Comparison of ENCODE assay signal across 16 mouse cellular contexts in the genomic region with DNA sequence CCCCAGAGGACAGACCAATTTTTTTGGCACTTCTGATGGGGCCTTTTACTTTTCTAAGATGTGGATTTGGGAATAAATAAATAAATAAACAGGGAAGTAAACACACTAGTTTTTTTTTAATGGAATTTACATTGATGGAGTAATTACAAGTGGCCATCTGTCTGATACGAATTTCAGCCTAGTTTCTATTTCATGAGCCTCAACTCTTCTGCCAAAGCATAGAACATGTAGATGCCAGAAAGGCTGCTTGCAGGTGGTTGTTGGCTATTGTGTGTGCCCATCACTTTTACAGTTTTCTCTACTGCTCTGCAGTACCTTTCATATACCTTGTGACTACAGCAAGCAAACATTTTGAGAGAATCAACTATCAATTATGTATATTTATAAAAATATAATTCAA.
"Had no signal": no experiment of that assay in that cellular context is flagged by ENCODE, and none has a peak within 500 bp of the region (broad histone marks: within the 10 kb centered on the region; RNA-seq: fewer than 3 reads in every experiment).

No protein-coding gene starts in this region.

- H3K27ac ChIP-seq: heart, adult 2 months; heart, embryonic 13.5 days; heart, embryonic 15.5 days; hindbrain, postnatal 0 days; kidney, embryonic 15.5 days; kidney, postnatal 0 days; limb, embryonic 10.5 days; limb, embryonic 12.5 days; liver, embryonic 13.5 days had no signal

- H3K4me2 ChIP-seq: heart, embryonic 11.5 days; heart, embryonic 13.5 days; heart, embryonic 15.5 days; hindbrain, embryonic 13.5 days; hindbrain, embryonic 15.5 days; kidney, embryonic 15.5 days; limb, embryonic 12.5 days; liver, embryonic 11.5 days; liver, embryonic 13.5 days had no signal

- H3K36me3 ChIP-seq: heart, embryonic 13.5 days; heart, embryonic 15.5 days; hindbrain, embryonic 13.5 days; hindbrain, embryonic 15.5 days; kidney, embryonic 15.5 days; limb, embryonic 12.5 days; liver, embryonic 13.5 days had no signal

- H3K4me1 ChIP-seq: kidney, embryonic 15.5 days; liver, embryonic 13.5 days had no signal

- H3K4me3 ChIP-seq: heart, adult 2 months; heart, embryonic 13.5 days; heart, embryonic 15.5 days; hindbrain, embryonic 13.5 days; hindbrain, embryonic 15.5 days; kidney, embryonic 15.5 days; limb, embryonic 10.5 days; limb, embryonic 12.5 days; liver, embryonic 13.5 days had no signal

- DNase-seq: heart, adult 11 months; kidney, adult 11 months; liver; liver, embryonic 13.5 days had no signal

- H3K9me3 ChIP-seq: heart, embryonic 13.5 days; heart, embryonic 15.5 days; hindbrain, embryonic 13.5 days; hindbrain, embryonic 15.5 days; kidney, embryonic 15.5 days; limb, embryonic 10.5 days; liver, embryonic 13.5 days had no signal

- H3K27me3 ChIP-seq: heart, embryonic 13.5 days; heart, embryonic 15.5 days; hindbrain, embryonic 13.5 days; hindbrain, embryonic 15.5 days; kidney, embryonic 15.5 days; limb, embryonic 12.5 days; liver, embryonic 13.5 days had no signal

- H3K9ac ChIP-seq: heart, embryonic 13.5 days; heart, embryonic 15.5 days; hindbrain, embryonic 13.5 days; hindbrain, embryonic 15.5 days; kidney, embryonic 15.5 days; limb, embryonic 12.5 days; liver, embryonic 13.5 days had no signal
